23 mouse cellular contexts compared by ENCODE assay signal in genomic region chr12:28612391-28612790, GRCm38 (mm10). TPM values are rescaled to one million over a fixed set of nuclear protein-coding genes. Genes with fewer than 3 reads are reported as not detected.
DNase-seq lines count a peak whose midpoint lies in the region; ATAC-seq lines count a peak whose summit lies in the region.
"Had no signal": no experiment of that assay in that cellular context is flagged by ENCODE, and none has a peak within 500 bp of the region (broad histone marks: within the 10 kb centered on the region; RNA-seq: fewer than 3 reads in every experiment).

No protein-coding gene starts in this region.

- no peak overlapping the region for H3K4me2 ChIP-seq in intestine, embryonic 15.5 days (replicated peaks)
- H3K4me2 ChIP-seq in intestine, embryonic 16.5 days (ENCODE audit: low read depth, low read length): no peak overlapping the region
- H3K4me2 ChIP-seq: midbrain, embryonic 11.5 days had no signal

- H3K4me1 ChIP-seq in intestine, embryonic 15.5 days (replicated peaks): no peaks in the 10 kb centered on the region
- H3K4me1 ChIP-seq in intestine, embryonic 16.5 days (ENCODE audit: control insufficient read depth, insufficient read depth, low read length): 0 out of 2 replicates have a peak, but pooled peaks cover 4% of the 10 kb centered on the region

- DNase-seq in right cerebral cortex, adult 18-20 months: peak; percentile 79
- no peak for DNase-seq in right cerebral cortex, postnatal 4 days
- DNase-seq in right cerebral cortex, postnatal 10 days (ENCODE audit: low spot score in 2 of 2): peak; percentile 41 to 57
- no peak for DNase-seq in testis, postnatal 14 days (ENCODE audit: low spot score)
- DNase-seq in cerebellum, postnatal 36 days: no peak
- DNase-seq: adrenal gland, postnatal 14 days; cerebellum, adult 11-12 months; cerebellum, postnatal 14 days; kidney, adult 18-20 months; kidney, postnatal 10 days; thymus, postnatal 14 days had no signal

- 43% methylated on average over 6 of the region's 6 CpGs for WGBS in intestine, embryonic 15.5 days
- 52% methylated on average over 6 of the region's 6 CpGs for WGBS in intestine, embryonic 16.5 days

- no peaks in the 10 kb centered on the region for H3K27me3 ChIP-seq in intestine, embryonic 15.5 days (replicated peaks)
- no peaks in the 10 kb centered on the region for H3K27me3 ChIP-seq in intestine, embryonic 16.5 days (replicated peaks; ENCODE audit: control insufficient read depth, insufficient read depth, low read length)

- H3K36me3 ChIP-seq in intestine, embryonic 15.5 days: no peaks in the 10 kb centered on the region
- H3K36me3 ChIP-seq in intestine, embryonic 16.5 days (ENCODE audit: control insufficient read depth, insufficient read depth, low read length): no peaks in the 10 kb centered on the region
- H3K36me3 ChIP-seq: forebrain, embryonic 10.5 days had no signal

- H3K4me3 ChIP-seq in intestine, embryonic 15.5 days (replicated peaks): no peak overlapping the region
- H3K4me3 ChIP-seq in intestine, embryonic 16.5 days (ENCODE audit: low read length): no peak overlapping the region
- H3K4me3 ChIP-seq: forebrain, embryonic 10.5 days had no signal

- no peak for ATAC-seq in intestine, embryonic 15.5 days
- no peak for ATAC-seq in intestine, embryonic 16.5 days
- ATAC-seq: hindbrain, embryonic 16.5 days had no signal

- no peak overlapping the region for H3K27ac ChIP-seq in intestine, embryonic 15.5 days
- no peak overlapping the region for H3K27ac ChIP-seq in intestine, embryonic 16.5 days (ENCODE audit: low read length)
- H3K27ac ChIP-seq: forebrain, embryonic 10.5 days; liver, embryonic 14.5 days; macrophage; stomach, postnatal 0 days had no signal

- H3K9me3 ChIP-seq in intestine, embryonic 15.5 days: no peaks in the 10 kb centered on the region
- no peaks in the 10 kb centered on the region for H3K9me3 ChIP-seq in intestine, embryonic 16.5 days (ENCODE audit: control insufficient read depth, low read length)
- H3K9me3 ChIP-seq: forebrain, embryonic 10.5 days had no signal

- peak overlapping the region; percentile 13 for H3K9ac ChIP-seq in intestine, embryonic 15.5 days
- H3K9ac ChIP-seq in intestine, embryonic 16.5 days (ENCODE audit: low read depth, low read length): no peak overlapping the region
- H3K9ac ChIP-seq: liver, embryonic 14.5 days had no signal

RNA-seq across cellular contexts. Expression of gene Colec11, which starts 10.8 kb away (rescaled TPM):
- polyA plus RNA-seq in intestine, embryonic 15.5 days (2015; fragmentation: Nextera tagmentation; extraction: Ambion mirVana): 1.6 and 1.8 TPM in 2 replicates
- polyA plus RNA-seq in intestine, embryonic 16.5 days (2015; fragmentation: Nextera tagmentation; extraction: Ambion mirVana): 0.97 and 1.8 TPM in 2 replicates
- polyA plus RNA-seq: macrophage had no signal

RNA-seq across cellular contexts. Expression of gene Rps7, which starts 23.4 kb away (rescaled TPM):
- polyA plus RNA-seq in intestine, embryonic 15.5 days (2015; fragmentation: Nextera tagmentation; extraction: Ambion mirVana): 676 and 798 TPM in 2 replicates
- 587 and 597 TPM in 2 replicates for polyA plus RNA-seq in intestine, embryonic 16.5 days (2015; fragmentation: Nextera tagmentation; extraction: Ambion mirVana)

RNA-seq across cellular contexts. Expression of gene Allc, which starts 30.1 kb away (rescaled TPM):
- not detected in 2 replicates for polyA plus RNA-seq in intestine, embryonic 15.5 days (2015; fragmentation: Nextera tagmentation; extraction: Ambion mirVana)
- polyA plus RNA-seq in intestine, embryonic 16.5 days (2015; fragmentation: Nextera tagmentation; extraction: Ambion mirVana): not detected in 2 replicates
- polyA plus RNA-seq: forebrain, embryonic 10.5 days; heart, embryonic 16.5 days; limb, embryonic 14.5 days; liver, embryonic 14.5 days; lung, embryonic 16.5 days; macrophage; midbrain, embryonic 11.5 days; neural tube, embryonic 11.5 days; stomach, postnatal 0 days had no signal

RNA-seq across cellular contexts. Expression of gene Rnaseh1, which starts 37.0 kb away (rescaled TPM):
- 26.1 and 27.9 TPM in 2 replicates for polyA plus RNA-seq in intestine, embryonic 15.5 days (2015; fragmentation: Nextera tagmentation; extraction: Ambion mirVana)
- 24.2 and 28.2 TPM in 2 replicates for polyA plus RNA-seq in intestine, embryonic 16.5 days (2015; fragmentation: Nextera tagmentation; extraction: Ambion mirVana)

Comparison
In these comparisons a context has a peak if more than half of its experiments do, and no peak if none do; other contexts are left out.
1. DNase-seq: peak in right cerebral cortex, adult 18-20 months (single experiment) and right cerebral cortex, postnatal 10 days (2 of 2); none in right cerebral cortex, postnatal 4 days (single experiment), testis, postnatal 14 days (single experiment) and cerebellum, postnatal 36 days (0 of 2).